Mouse (Mus musculus): ENCODE measurements around the gene Syn3. TPM values are rescaled to one million over a fixed set of nuclear protein-coding genes. Genes with fewer than 3 reads are reported as not detected.

Gene Syn3
- total RNA-seq, 1 experiment from 2014 or later: 2.3 TPM

- no peak for DNase-seq
Measured at GRCm38 (mm10) chr10:86203175-86203574, 295.5 kb downstream of the Syn3 start.

- DNase-seq: no peak
Measured at GRCm38 (mm10) chr10:86201826-86202225, 296.9 kb downstream of the Syn3 start.

- DNase-seq: no peak
Measured at GRCm38 (mm10) chr10:86201006-86201405, 297.7 kb downstream of the Syn3 start.

- DNase-seq: no peak
Measured at GRCm38 (mm10) chr10:86196414-86197025, 302.2 kb downstream of the Syn3 start.

GRCm38 (mm10) chr10:86194722-86195121 is 304.0 kb downstream of the Syn3 start:
- DNase-seq: no peak

GRCm38 (mm10) chr10:86193863-86194434 is 304.7 kb downstream of the Syn3 start:
- DNase-seq: no peak

DNA sequence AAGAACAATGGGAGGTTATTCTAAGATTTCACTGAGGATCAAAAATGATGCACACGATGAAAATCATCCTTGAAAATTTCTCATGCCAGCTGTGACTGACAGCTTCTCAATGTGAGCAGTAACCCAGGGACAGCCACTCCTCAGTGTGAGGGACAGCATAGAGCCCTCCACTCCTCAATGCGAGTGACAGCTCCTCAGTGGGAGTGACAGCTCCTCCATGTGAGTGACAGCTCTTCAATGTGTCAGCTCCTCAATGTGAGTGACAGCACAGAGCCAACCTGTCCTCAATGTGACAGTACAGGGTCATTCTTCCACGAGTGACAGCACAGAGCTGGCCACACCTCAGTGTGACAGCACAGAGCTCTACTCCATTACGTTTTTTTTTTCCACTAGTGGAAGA is 310.1 kb downstream of the Syn3 start:
- DNase-seq: no peak

- no peak for DNase-seq
Measured at GRCm38 (mm10) chr10:86187881-86188280, 310.8 kb downstream of the Syn3 start.

GRCm38 (mm10) chr10:86183148-86183885 is 315.4 kb downstream of the Syn3 start:
- DNase-seq: no peak

DNA sequence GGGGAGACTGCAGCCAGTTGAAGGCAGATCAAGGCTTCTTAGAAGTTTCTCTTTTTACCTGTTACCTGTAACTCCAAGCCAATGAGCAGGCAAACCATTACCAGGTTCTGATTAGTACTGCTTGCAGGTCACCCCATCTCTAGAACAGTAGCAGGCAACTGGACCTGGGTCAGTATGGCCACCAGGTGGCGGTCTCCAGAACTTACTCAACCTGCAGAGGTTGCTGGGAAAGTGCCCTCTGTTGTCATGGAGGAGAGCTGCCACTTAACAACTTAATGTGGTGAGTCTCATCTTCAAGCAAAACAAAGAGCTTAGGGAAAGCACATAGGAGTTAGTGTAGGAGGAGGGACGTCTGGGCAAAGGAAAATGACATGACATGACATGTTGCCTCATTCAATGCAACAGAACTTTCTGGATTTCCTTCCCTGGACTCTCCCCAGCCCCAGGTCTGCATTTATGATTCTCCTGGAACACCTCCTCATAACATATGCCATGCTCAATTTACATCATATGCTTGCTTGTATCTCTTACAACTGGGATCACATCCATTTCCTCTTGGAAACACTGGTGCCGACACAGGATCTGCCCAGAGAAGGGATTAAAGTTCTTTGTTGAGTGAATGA is 316.4 kb downstream of the Syn3 start:
- peak; percentile 86 for DNase-seq

DNA sequence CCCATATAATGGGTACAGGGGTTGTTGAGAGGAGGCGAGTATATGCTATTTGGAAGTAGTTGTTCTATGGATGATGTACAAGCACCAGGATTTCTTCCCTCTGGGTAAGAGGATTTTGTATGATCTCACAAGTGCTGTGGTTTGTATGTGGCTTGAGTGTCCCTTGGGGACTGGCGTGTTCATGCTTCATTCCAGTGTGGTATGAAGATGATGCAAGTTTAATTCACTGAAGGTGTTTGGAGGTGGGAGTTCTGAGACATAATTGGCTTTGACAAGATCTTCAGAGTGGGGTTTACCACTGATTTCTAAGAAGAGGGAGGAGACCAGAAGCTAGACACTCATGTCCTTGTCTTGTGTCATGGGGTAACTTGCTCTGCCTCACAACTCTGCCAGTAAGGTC is 322.3 kb downstream of the Syn3 start:
- DNase-seq: no peak

- no peak for DNase-seq
Measured at GRCm38 (mm10) chr10:86174017-86174416, 324.7 kb downstream of the Syn3 start.

DNA sequence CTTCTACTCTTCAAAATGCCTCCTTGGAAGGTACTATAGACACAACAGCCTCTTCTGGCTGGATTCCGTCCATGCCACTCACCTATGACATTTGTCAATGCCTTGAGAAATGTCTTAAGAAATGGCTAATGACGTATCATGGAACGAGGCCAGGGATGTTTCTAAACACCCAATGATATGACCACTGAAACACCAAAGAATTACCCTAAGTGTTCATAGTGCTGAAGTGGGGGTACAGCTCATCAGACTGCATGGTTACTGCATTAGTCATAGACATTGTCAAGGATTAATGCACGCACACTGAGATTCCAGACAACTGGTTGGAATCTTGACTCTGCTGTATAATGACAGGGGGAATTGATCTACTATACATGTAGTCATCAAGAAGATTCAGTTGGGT is 325.4 kb downstream of the Syn3 start:
- no peak for DNase-seq

GRCm38 (mm10) chr10:86171246-86171645 is 327.4 kb downstream of the Syn3 start:
- DNase-seq: peak; percentile 33

- DNase-seq: no peak
Measured at GRCm38 (mm10) chr10:86168084-86168483, 330.6 kb downstream of the Syn3 start.

DNA sequence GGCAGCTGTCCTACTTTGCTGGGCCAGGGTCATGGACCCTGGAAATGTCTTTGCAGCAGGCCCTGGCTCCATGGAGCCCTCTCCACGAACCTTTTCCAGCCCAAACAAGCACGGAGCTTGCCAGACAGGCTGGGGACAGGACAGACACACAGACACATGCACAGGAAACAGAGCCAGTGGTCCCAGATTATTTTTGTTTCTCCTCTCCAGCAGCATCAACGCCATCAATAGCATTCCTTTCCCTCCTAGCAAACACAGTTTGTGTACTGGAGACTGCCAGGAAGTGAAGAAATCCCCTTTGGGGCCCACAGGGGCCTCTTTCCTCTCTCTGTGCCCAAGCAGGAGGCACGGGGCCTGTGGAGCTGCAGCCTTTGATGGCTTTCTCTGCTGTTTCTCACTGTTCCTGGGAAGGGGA is 331.8 kb downstream of the Syn3 start:
- peak; percentile 36 for DNase-seq

DNA sequence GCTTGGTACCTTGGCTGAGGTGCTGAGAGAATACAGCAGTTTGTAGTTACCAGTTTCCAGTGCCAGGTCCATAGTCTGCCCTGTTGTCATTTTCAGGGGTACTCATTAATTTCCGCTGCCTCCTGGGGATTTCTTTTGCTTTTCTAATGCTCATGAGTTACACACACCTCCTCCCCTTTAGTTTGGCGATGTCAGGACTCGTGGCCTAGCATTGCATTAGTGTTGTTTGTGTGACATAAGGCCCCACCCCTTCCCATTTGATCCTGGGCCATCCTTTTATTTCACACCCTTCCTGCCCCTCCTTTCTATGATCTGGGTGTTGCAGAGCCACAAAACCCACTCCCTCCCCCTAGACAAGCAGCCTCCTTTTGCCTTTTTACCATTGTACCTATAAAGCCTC is 334.6 kb downstream of the Syn3 start:
- no peak for DNase-seq

DNA sequence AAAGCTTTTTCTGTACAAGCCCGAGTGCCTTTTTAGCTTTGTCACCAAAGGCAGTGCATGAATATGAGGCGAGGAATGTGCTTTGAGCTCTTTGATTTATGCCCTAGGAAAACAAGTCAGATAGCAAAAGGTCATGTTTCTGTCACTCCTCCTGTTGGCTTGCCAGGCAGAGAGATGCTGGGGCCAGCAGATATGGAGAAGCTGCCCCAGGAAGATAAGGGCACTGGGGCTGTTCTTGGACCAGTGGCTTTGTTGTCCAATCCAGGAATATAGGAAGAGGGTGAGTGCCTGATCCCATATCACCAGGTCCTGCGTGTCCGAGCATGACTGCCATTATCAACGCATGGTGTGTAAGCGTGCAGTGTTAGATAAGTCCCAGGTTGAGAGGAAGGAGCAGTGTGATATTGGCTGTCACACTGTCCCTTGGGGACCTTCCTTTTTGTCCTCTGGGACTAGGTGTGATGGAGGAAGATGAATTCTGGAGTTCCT is 336.9 kb downstream of the Syn3 start:
- peak; percentile 64 for DNase-seq

GRCm38 (mm10) chr10:86158198-86158899 is 340.3 kb downstream of the Syn3 start:
- DNase-seq: peak; percentile 46

DNA sequence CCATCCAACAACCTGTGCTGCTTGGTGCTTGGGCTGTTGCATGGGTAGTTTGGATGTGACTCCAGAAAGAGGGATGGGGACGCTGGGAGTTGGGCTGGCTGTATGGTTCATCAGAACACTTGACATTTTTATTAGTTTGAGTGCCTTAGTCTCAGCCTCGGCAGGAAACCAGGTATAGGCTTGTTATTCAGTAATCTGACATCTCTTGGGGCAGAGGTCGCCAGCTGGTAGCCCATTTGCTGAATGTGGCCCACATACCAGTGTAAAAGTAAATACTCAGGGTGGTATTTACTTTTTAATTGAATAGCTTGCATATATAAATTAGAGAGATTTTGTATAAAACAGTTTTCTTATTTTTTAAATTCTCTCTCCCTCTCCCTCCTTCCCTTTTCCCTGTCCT is 343.4 kb downstream of the Syn3 start:
- DNase-seq: no peak

DNA sequence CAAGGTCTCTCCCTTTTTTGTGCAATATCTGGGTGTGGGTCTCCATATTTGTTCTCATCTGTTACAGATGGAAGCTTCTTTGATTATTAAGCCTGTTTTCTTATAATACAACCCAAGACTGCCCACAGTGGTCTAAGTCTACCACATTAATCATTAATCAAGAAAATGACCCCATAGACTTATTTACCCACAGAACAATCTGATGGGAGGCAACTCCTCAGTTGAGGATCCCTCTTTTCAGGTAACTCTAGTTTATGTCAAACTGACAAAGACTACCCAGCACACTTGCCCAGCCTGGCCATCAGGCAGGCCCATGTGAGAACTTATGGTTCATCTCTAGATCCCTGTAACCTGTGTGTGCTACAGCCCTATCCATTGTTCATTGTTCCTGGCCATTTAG is 345.5 kb downstream of the Syn3 start:
- no peak for DNase-seq

DNA sequence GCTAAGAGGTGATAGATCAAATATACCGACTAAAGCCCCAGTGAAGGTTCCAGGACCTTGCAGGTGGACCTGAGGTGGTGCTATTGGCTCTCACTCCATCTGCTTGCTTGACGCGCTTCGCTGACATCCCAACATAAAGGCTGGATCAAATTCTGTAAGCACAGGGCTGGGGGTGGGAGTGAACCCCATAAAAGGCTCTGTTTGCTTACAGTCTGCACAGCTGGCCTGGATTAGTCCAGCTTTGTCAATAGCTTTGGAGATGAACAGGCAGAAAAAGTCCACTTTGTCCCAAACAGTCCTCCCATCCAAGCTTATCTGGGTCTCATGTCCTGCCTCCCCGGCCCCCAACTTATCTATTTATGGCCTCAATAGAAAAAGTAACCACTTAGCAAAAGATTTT is 347.3 kb downstream of the Syn3 start:
- no peak for DNase-seq
